ENCODE assay signal across 24 mouse cellular contexts in the genomic region with DNA sequence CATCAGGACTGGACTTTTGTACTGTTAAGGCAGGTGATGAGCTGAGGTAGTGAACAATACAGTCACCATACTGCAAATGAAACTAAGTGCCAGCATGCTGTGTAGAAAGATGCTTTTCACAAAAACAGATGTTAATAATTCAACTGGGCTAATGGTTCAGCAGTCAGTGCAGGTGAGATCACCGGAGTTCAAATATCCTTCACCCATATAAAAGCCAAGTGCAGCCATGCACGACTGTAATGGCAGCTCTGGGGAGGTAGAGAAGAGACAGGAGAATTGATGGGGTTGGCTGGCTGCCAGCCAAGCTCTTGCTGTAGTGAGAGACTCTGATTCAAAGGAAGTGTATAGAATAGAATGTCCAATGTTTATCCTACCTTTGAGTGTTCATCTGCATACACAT.
A peak's percentile ranks its signal among the peaks of the same experiment; 100 is the strongest.
DNase-seq lines count a peak whose midpoint lies in the region; ATAC-seq and TF ChIP-seq lines count a peak whose summit lies in the region.
"Had no signal": no experiment of that assay in that cellular context is flagged by ENCODE, and none has a peak within 500 bp of the region (broad histone marks: within the 10 kb centered on the region; RNA-seq: fewer than 3 reads in every experiment).

No protein-coding gene starts in this region.

- H3K36me3 ChIP-seq in hindbrain, postnatal 0 days (ENCODE audit: insufficient read depth, low read length): no peaks in the 10 kb centered on the region
- H3K36me3 ChIP-seq in hindbrain, embryonic 11.5 days (ENCODE audit: control insufficient read depth, insufficient read depth, low read length): no peaks in the 10 kb centered on the region
- H3K36me3 ChIP-seq in kidney, embryonic 16.5 days (ENCODE audit: insufficient read depth, low read length): no peaks in the 10 kb centered on the region
- H3K36me3 ChIP-seq: embryonic facial prominence, embryonic 13.5 days; forebrain, embryonic 12.5 days; G1E; heart, embryonic 15.5 days had no signal

- no peaks in the 10 kb centered on the region for H3K27me3 ChIP-seq in hindbrain, postnatal 0 days (ENCODE audit: insufficient read depth, low read length)
- no peaks in the 10 kb centered on the region for H3K27me3 ChIP-seq in hindbrain, embryonic 11.5 days (ENCODE audit: control insufficient read depth, insufficient read depth, low read length)
- H3K27me3 ChIP-seq in kidney, embryonic 16.5 days (ENCODE audit: insufficient read depth, low read length): no peaks in the 10 kb centered on the region
- H3K27me3 ChIP-seq: embryonic facial prominence, embryonic 13.5 days; forebrain, embryonic 12.5 days; heart, embryonic 15.5 days had no signal

- no peak for TF ChIP-seq CTCF in hindbrain, postnatal 0 days (IDR thresholded peaks at IDR 0.05; ENCODE audit: low read depth)

- H3K4me3 ChIP-seq in hindbrain, postnatal 0 days (ENCODE audit: low read length): no peak overlapping the region
- no peak overlapping the region for H3K4me3 ChIP-seq in hindbrain, embryonic 11.5 days (ENCODE audit: low read depth, low read length)
- H3K4me3 ChIP-seq in kidney, embryonic 16.5 days (ENCODE audit: low read length): no peak overlapping the region
- H3K4me3 ChIP-seq: embryonic facial prominence, embryonic 13.5 days; forebrain, embryonic 12.5 days; heart, adult 2 months; heart, embryonic 15.5 days had no signal

- intact Hi-C loops in gastrocnemius, postnatal 14 days (cut with DNase I; ENCODE audit: low total_unique reads): no loop called here

- no peak overlapping the region for H3K27ac ChIP-seq in hindbrain, postnatal 0 days
- no peak overlapping the region for H3K27ac ChIP-seq in hindbrain, embryonic 11.5 days (ENCODE audit: low read depth, low read length)
- no peak overlapping the region for H3K27ac ChIP-seq in kidney, embryonic 16.5 days (ENCODE audit: low read length)
- H3K27ac ChIP-seq: embryonic facial prominence, embryonic 13.5 days; forebrain, embryonic 12.5 days; heart, adult 2 months; heart, embryonic 15.5 days had no signal

- H3K4me1 ChIP-seq in hindbrain, postnatal 0 days (ENCODE audit: insufficient read depth, low read length): no peaks in the 10 kb centered on the region
- H3K4me1 ChIP-seq in hindbrain, embryonic 11.5 days (replicated peaks; ENCODE audit: control insufficient read depth, insufficient read depth, low read length): no peaks in the 10 kb centered on the region
- no peaks in the 10 kb centered on the region for H3K4me1 ChIP-seq in kidney, embryonic 16.5 days (ENCODE audit: insufficient read depth, low read length)
- H3K4me1 ChIP-seq: embryonic facial prominence, embryonic 13.5 days; forebrain, embryonic 12.5 days; heart, embryonic 15.5 days had no signal

- WGBS in hindbrain, postnatal 0 days: 46% methylated on average over 2 of the region's 2 CpGs
- WGBS in hindbrain, embryonic 11.5 days: 64% methylated on average over 2 of the region's 2 CpGs
- WGBS in kidney, embryonic 16.5 days: 43% methylated on average over 2 of the region's 2 CpGs

- no peaks in the 10 kb centered on the region for H3K9me3 ChIP-seq in hindbrain, postnatal 0 days (ENCODE audit: low read length)
- no peaks in the 10 kb centered on the region for H3K9me3 ChIP-seq in hindbrain, embryonic 11.5 days (ENCODE audit: control insufficient read depth, low read length)
- H3K9me3 ChIP-seq in kidney, embryonic 16.5 days (ENCODE audit: low read length): no peaks in the 10 kb centered on the region; the same call in 1 of the 2 replicates
- H3K9me3 ChIP-seq: embryonic facial prominence, embryonic 13.5 days; forebrain, embryonic 12.5 days; G1E; heart, embryonic 15.5 days had no signal

- H3K4me2 ChIP-seq in hindbrain, postnatal 0 days (ENCODE audit: low read depth, low read length): no peak overlapping the region
- H3K4me2 ChIP-seq in hindbrain, embryonic 11.5 days (replicated peaks; ENCODE audit: low read depth, low read length): no peak overlapping the region
- H3K4me2 ChIP-seq in kidney, embryonic 16.5 days (replicated peaks; ENCODE audit: low read depth, low read length): no peak overlapping the region
- H3K4me2 ChIP-seq: embryonic facial prominence, embryonic 13.5 days; forebrain, embryonic 12.5 days; heart, embryonic 11.5 days; heart, embryonic 15.5 days had no signal

- DNase-seq in hindbrain, postnatal 0 days (ENCODE audit: low spot score): peak; percentile 7
- DNase-seq in hindbrain, embryonic 11.5 days (ENCODE audit: low spot score): no peak
- DNase-seq in kidney, adult 18-20 months: no peak
- peak; percentile 9 for DNase-seq in NIH3T3 (ENCODE audit: low read depth)
- DNase-seq in kidney, postnatal 14 days: peak; percentile 8
- no peak for DNase-seq in gastrocnemius, postnatal 14 days
- DNase-seq: adrenal gland, postnatal 14 days; B cell, adult 2 months; cerebellum, adult 18-20 months; cerebellum, adult 9-11 months; cerebellum, postnatal 36 days; gastrocnemius, postnatal 10 days; heart, adult 2 months; heart, postnatal 14 days had no signal

- no peak for ATAC-seq in hindbrain, postnatal 0 days
- ATAC-seq in hindbrain, embryonic 11.5 days (ENCODE audit: low FRiP score): no peak
- ATAC-seq in kidney, embryonic 16.5 days (ENCODE audit: low FRiP score, low TSS enrichment): peak; percentile 74; the same call in 1 of the 2 replicates
- ATAC-seq in inflammation-experienced regulatory T-cells, adult 6 months: no peak
- ATAC-seq: activated CD4-positive, CD25-positive, alpha-beta regulatory T cell, adult 4 months; CD4-positive, CD25-positive, alpha-beta regulatory T cell, adult 4 months; forebrain, embryonic 16.5 days had no signal

- H3K9ac ChIP-seq in hindbrain, postnatal 0 days (replicated peaks; ENCODE audit: low read length): no peak overlapping the region
- H3K9ac ChIP-seq in hindbrain, embryonic 11.5 days (ENCODE audit: low read depth, low read length): no peak overlapping the region
- no peak overlapping the region for H3K9ac ChIP-seq in kidney, embryonic 16.5 days (replicated peaks; ENCODE audit: low read length)
- H3K9ac ChIP-seq: embryonic facial prominence, embryonic 13.5 days; forebrain, embryonic 12.5 days; heart, embryonic 15.5 days had no signal

Comparison
In these comparisons a context has a peak if more than half of its experiments do, and no peak if none do; other contexts are left out.
1. DNase-seq: peak in hindbrain, postnatal 0 days (single experiment), NIH3T3 (single experiment) and kidney, postnatal 14 days (single experiment); none in hindbrain, embryonic 11.5 days (single experiment), kidney, adult 18-20 months (single experiment) and gastrocnemius, postnatal 14 days (single experiment).